Mouse (Mus musculus) right cerebral cortex, adult 2 months (tissue): Measurements from ENCODE around the gene Fanci.

Experiments
- DNase-seq, 2 experiments: peaks; one replicate each; pipeline ENCODE4 v3.0.0; 2021 to 2022; ENCODE audit warnings: low spot score in 2 of 2

Gene Fanci

GRCm38 (mm10) chr7:79387140-79387539 is 4.6 kb upstream of the Fanci start:
- DNase-seq = no peak

GRCm38 (mm10) chr7:79387991-79388390 is 3.7 kb upstream of the Fanci start:
- DNase-seq = no peak

DNA sequence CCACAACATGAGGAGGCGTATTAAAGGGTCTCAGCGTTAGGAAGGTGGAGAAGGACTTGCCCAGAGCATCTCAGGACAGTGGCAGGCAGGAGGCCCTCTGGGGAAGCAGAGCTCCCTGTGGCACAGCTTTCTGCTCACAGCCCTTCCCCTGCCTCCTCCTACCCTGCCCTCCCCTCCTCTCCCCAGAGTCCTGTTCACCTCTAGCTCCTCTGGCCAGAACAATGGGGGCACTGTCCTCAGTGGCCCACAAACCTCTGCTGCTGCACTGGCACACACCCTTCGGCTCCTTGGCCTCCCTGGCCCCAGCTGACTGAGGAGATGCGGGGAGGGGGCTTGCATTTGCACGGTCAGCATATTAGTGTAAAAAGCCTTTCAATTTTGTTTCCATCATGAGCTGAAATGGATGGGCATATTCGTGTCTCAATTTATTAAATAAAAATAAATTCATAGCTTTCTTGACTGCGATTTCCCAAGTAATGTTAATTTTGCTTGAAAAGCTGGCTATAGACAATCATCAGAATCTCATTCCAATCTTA is 3.0 kb upstream of the Fanci start:
- no peak for DNase-seq

GRCm38 (mm10) chr7:79390141-79390708 is 1.5 kb upstream of the Fanci start:
- no peak for DNase-seq

- DNase-seq = no peak
Measured at GRCm38 (mm10) chr7:79391471-79391870, 258 bp upstream of the Fanci start.

DNA sequence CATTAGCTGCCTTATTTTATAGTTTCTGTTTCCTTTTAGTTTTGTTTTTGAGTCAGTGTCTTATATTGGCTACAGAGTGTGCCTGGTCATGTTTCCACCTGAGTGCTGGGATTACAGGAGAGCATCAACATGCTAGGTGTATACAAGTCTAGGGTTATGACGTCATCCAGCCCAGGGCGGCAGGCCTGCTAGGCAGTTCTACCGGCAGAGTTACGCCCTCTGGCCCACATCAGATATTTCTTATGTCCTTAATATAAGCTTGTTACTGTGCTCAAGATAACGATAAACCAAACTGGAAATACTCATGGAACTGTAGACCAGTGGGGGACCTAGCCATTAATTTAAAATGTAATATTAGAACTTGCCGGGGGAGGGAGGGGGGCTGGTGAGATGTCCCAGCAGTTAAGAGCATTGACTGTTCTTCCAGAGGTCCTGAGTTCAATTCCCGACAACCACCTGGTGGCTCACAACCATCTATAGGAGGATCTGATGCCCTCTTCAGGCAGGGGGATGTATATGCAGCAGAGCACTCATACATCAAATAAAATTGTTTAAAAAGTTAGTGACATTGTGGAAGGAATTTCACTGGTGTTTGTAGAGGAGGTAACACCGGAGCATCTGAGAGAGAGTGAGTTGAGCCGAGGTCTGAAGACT is 1.3 kb downstream of the Fanci start:
- DNase-seq = no peak

- DNase-seq = no peak
Measured at GRCm38 (mm10) chr7:79393924-79394323, 2.2 kb downstream of the Fanci start.

DNA sequence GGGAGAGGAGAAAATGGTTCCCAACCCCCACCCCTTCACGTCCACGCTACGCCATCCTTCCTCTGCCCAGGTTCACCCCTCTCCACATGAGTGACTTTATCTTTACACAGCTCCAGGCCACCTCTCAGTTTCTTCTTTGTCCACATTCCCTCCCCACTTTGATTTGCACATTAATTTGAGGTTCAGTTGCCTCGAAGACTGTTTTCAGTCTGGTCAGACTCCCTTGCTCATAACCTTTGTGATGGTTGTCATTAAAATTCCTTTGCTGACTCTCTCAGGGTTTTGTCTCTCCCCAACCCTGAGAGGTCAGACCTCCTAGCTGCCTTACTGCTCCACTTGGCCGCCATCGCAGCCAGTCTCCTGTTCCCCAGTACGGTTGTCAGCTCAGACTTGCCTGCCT is 2.9 kb downstream of the Fanci start:
- no peak for DNase-seq

DNA sequence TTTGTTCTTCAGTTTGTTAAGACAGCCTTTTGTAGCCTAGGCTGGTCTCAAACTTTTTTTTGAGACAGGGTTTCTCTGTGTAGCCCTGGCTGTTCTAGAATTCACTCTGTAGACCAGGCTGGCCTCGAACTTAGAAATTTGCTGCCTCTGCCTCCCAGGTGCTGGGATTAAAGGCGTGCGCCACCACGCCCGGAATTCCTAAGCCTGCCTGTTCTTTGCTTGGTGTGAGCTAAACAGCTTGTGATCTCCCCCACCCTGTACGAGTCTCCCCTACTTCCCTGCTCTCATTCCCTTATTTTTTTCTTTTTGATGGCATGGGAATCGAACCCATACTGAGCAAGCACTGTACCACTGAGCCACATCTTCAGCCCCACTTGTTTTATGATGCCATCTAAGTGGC is 3.5 kb downstream of the Fanci start:
- no peak for DNase-seq

DNA sequence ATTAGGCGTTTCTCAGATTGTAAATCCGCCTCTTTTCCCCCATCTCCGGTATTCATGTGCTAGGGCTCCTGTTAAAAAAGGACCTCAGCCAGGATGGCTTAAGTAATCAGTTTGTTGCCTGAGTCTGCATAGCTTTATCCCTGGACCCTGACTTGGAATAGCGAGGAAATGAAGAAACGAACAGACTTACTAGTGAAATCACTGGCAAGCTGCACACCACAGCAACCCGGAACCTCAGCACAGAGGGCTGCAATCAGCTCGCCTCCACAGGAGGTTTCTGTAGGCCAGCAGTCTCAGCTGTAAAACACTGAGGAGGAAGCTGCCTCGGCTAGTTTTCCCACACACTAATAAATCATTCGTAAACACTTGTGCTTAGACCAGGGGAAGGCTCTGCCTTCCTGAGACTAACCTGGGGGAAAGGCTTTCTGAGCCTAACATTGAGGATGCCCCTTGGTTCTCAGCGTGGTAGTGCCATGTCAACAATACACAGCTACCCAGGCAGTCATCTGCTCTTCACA is 5.8 kb downstream of the Fanci start:
- DNase-seq = no peak

DNA sequence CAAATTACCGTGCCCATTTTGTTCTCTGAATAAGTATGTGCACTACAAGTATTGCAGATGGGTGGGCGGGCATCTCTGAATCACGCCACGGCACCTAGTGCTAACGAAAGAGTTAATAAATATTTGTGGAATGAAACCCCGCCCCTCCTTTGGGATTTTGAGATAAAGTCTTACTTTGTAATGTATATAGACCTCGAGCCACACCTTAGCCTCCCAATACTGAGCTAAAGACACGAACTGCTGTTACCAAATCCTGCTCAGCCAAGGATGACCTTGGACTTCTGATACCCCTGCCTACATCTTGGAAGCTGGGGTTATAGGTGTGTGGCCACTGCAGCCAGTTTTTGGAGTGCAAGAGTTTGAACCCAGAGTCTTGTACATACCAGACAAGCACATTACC is 6.7 kb downstream of the Fanci start:
- DNase-seq = no peak

GRCm38 (mm10) chr7:79398971-79399370 is 7.2 kb downstream of the Fanci start:
- no peak for DNase-seq

GRCm38 (mm10) chr7:79400296-79400695 is 8.6 kb downstream of the Fanci start:
- no peak for DNase-seq

DNA sequence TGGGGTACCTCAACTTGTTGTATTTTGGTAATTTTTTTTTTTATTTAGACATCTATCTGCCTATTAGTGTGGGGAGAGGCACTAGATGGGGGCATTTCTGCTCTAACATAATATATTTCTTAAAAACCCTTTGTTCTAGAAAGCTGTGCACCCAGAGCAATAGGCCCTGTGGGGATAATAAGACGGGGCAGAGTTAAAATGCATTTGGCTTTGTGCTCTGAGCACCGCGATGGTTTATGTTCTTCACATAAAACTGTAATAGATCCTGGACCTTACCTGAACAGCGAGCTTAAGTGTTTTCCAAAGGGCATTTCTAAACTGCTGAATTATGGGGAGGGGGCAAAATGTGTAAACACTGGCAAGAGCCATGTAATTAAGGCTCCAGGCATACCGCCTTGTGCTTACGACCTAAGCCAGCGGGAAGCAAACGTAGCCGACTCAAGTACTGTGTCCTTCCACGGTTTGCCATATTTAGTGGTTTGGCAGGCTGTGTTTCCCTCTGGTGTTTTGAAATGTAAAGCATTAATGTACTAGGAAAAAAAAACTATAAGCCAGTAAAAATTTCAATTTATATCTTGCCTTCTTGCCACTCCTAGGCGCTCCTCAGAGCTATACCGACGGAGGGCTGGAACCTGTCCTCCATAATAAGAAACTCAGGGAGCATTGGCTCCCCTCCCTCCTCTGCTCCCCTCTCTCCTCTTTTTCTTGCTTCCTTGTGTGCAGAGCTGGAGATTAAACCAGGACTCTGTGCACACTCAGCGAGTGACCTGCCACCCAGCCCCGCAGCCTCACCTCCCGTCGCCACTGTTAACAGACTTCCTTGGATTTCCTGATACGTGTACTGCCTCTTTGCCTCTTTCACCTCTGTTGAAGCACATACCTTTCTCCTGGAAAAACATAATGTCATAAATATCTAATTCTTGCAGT is 23.0 kb downstream of the Fanci start:
- no peak for DNase-seq

DNA sequence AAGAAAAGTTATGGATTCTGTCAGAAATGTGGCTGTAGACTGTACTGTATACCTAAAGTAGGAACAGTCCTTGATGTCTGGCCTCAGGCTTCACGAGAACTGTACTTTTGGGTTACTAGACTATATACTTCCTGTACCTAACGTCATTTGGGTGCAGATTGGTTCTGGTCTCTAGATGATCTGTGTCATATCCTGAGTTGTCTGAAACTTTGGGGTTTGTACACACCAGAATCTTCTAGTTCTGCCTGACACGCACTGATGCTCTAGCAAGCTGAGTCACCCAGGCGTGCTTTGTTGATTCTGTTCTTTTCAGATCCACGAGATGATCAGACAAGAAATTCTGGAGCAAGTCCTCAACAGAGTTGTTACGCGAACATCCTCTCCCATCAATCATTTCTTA is 28.2 kb downstream of the Fanci start:
- no peak for DNase-seq

DNA sequence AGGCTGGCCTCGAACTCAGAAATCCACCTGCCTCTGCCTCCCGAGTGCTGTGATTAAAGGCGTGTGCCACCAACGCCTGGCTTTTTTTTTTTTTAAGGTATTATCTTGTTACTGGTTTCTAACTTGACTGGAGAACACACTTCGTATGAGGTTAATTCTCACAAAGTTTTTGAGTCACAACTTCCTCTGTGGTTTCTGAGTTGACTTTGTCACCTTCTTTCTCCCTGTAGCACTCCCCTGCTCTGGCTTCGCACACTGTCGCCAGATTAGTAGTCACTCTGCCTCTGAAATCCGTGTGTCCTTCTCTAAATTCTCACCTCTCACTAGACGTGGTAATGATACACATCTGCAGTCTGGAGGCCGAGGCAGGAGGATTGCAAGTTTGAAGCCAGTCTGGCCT is 31.1 kb downstream of the Fanci start:
- no peak for DNase-seq

GRCm38 (mm10) chr7:79425804-79426203 is 34.1 kb downstream of the Fanci start:
- no peak for DNase-seq

DNA sequence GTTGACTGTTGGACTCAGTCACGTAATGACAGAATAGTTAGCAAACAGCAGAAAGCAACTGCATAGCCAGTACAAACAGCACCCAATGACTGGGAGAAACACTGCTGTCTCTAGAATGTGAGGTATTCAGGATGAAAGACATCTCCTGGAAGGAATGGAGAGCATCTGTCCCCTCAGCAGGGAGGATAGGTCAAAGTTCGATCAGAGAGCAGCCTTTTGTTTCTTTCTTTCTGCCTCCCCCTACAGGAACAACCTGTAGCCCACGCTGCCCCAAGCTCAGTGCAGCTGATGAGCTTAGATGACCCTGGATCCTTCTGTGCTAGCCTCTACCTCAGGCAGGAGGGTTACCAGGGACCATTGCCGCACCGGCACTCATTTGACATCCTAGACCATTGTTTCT is 36.5 kb downstream of the Fanci start:
- DNase-seq = no peak

DNA sequence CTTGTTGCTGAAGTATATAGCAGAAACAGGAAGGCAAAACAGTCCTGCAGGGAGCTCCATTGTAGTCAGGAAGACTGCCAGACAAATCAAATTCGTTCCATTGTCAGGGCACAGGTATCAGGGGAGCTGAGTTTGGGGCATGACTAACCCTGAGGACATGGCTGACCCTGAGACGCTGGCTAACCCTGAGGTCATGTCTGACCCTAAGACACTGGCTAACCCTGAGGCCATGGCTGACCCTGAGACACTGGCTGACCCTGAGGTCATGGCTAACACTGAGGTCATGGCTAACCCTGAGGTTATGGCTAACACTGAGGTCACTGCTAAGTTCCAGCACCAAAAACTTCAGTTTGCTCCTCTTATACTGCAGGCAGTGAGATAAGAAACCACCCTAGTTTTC is 48.3 kb downstream of the Fanci start:
- no peak for DNase-seq

DNA sequence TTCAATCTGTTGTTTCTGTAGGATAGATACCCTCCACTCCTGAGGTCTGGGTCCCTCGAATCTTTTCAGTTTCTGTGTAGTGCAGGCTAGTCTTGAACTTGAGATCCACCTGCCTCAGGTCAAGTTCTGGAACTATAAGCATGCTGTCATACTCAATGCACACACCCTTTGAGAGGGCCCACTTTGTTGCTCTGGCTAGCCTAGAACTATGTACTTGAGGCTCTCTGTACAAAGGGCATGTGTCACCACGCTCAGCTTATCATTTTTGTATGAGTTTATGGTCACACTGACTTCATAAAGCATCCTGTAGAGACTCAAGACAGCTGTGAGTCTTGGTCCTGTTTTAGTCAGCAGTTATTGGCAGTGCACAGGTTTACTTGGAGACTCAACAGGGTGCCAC is 55.3 kb downstream of the Fanci start:
- DNase-seq = no peak

- no peak for DNase-seq
Measured at GRCm38 (mm10) chr7:79447486-79447885, 55.8 kb downstream of the Fanci start.

DNA sequence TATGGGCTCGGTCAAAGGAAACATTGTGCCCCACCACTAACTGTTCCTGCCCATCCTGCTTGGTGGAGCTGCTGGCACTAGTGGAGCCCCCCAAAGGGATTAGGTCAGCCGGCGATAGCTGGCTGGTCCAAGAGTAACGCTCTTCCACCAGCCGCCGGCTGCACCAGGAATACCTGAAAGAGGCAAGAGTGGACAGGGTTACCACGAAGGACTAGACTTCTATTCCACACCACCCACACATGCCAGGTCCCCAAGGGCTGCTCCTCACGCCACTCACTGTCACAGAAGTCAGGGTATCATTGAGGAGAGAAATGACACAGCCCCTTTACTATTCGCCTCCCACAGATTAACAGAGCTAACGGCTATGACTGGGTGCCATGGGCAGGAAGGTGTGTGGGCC is 70.0 kb downstream of the Fanci start:
- no peak for DNase-seq
